Mouse (Mus musculus) megakaryocyte-erythroid progenitor cell, adult 5-6 weeks (primary cell): ENCODE measurements around the gene Cenpq. TPM values are rescaled to one million over a fixed set of nuclear protein-coding genes. Genes with fewer than 3 reads are reported as not detected.

ENCODE experiments used
- ATAC-seq: replicated peaks from 2 replicates; pipeline ENCODE4 v1.8.0; 2016; ENCODE audit warnings: mild to moderate bottlenecking, inconsistent platforms; ENCODE audit not compliant: severe bottlenecking, poor library complexity, low FRiP score, low TSS enrichment
- total RNA-seq, 2 experiments: library from RNA; stranded (forward) in 1 of 2; stranded (reverse) in 1 of 2; fragments of 200-1000, 215-1000 nt in 1 of 2; fragments of >200 nt in 1 of 2; fragmentation: Nextera tagmentation in 1 of 2; gene quantifications; 2 replicates each; pipeline ENCODE4 v1.2.3; 2014 to 2017

The Cenpq gene
- total RNA-seq (2014; fragmentation: Nextera tagmentation) (40.4 and 48.2 TPM in 2 replicates), total RNA-seq (2017) (63.6 and 67.0 TPM in 2 replicates)

DNA sequence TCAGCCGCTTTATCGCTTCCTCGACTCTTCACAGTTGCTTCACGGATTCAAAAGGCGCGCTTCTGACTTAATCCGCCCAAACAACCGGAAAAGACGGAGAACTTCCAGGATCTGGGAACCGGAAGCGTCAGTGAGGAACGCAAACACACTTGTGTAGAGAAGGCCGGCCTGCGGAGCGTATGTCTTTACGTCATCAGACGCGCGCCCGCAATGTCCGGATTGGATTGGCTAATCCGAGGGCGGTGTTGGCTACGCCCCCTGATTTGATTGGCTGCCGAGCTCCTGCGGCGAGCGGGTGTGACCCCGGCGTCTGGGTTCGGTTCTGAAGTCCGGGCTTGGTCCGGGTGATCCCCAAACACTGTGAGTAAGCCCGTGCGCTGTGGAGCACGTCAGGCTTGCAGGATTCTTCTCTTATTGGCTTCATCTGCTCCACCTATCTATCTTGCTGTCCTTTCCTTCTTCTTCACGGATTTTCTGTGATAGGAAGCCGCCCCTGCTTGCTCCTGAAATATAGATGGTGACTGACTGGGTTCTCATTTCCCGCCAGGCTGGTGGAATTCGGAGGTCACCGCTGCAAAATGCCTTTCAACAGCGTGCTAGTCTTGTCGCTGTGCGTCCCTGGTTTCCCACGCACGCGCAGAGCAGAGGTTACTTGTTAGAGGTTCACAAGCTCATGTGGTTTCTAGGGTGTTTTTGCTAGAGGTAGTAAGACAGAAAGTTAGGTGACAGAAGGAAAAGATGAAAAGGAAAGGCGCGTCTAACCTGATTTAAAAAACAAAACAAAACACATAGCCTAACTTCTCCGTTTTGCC lies at the start of gene Cenpq, which contains the start of gene Mut:
Gene Cenpq, minus strand, starts transcription at position 628 of the 812 bp plus-strand sequence.
Gene Mut, plus strand, starts transcription at position 266 of the 812 bp plus-strand sequence.
- ATAC-seq = peak; percentile 98

DNA sequence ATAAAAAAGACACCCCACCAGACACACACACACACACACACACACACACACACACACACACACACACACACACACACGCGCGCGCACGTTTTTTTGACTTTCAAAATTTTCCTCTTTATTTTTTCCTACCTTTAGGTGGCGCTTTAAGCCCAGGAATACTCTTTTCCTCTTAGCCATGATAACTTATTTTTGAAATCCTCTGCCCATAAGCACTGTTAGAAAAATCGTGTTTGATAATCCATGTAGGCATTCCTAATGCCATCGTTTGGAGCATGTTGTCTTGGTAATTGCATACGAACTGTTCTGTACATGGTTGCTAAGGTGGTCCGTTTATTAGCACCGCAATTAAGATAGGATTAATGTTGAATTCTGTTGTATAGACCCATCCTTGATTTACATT lies 43.1 kb upstream of the Cenpq start:
- no peak for ATAC-seq

DNA sequence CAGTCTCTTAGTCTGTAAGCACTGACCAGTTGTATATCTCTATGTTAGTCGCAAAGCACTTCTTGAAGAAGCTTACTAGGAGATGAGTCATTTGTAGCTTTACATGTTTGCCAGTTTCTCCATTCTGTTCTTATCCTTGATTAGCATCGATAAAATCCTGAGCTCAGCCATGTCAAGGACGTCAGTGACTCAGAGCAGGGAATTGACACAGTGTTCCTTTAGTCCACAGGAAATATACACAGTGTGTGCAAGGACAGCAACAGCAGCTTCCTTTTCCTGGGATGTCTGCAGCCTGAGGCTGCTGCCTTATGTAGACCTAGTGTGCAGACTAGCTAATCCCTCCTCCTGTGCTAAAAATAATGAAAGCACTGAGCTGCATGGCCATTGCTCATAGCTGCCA lies 13.7 kb upstream of the Cenpq start:
- no peak for ATAC-seq

DNA sequence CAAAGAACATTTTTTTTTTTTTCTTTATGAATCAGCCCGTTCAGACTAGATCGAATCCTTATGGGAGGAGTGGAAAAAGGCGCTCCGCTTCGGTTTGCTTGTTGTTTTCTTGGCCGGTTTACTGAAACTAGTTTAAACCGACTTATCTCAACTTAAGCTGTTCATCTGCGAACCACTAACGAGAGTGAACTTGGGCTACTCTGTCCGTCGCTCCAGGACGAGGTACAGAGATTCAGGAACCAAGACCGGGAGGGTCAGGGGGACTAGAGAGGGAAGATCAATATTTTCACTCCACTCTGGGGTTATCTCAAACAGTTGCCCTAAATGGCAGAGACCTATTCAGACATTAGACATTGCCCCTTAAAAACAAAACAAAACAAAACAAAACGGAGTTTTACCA lies 862 bp downstream of the Cenpq start:
- ATAC-seq = peak; percentile 20

DNA sequence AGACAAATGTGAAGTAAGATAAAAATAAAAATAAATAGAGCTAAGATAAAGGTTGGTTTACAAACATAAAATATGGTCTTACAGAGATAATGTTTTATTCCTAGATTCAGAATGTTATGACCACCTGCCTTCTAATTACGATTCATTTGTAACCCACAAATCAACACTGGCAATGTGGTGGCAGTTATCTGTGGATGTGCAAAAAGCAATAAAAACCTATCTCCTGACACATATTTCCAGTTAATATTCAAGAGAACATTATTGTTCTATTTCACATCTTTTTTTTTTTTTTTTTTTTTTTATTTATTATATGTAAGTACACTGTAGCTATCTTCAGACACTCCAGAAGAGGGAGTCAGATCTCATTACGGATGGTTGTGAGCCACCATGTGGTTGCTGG lies 19.3 kb downstream of the Cenpq start:
- ATAC-seq = no peak

DNA sequence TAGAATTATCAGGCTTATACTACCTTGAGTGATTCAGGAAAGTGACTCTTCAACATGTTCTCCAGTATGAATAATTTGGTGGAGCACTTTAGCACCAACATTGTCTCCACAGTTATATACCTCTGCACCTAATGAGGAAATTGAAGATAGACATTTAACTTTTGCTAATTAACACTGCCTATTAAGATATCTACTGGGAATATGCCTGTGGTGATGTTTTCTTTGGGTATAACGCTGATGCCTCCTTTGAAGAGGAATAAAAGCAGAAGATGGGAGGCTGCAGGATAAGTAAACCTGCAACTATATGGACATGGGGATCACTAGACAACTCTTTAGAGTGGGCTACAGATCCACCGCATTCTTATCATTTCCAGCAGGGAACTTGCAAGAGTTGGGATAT lies 20.6 kb downstream of the Cenpq start, which contains the start of gene Glyatl3:
Gene Glyatl3, minus strand, starts transcription at position 101 of the 400 bp plus-strand sequence.
- ATAC-seq = no peak

DNA sequence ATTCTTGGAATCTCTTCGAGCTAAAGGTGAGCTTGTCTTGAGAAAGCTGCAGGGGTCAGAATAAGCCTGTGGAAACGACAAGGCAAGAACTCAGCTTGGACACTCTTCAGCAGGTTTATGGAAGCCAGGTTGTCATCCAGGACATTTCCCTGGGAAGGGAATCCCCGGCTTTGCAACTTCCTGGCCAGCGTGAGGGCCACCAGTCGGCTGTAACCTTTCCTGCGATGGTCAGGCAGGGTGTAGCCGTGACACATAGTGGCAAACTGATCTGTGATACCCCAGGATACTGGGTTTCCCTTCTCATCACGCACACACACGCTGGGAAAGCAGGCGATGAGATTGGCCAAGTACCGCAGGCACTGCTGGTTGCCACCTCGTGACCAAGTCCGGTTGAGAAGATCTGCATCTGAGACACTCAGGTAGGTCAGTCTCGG lies 30.1 kb downstream of the Cenpq start:
- ATAC-seq = peak; percentile 47

DNA sequence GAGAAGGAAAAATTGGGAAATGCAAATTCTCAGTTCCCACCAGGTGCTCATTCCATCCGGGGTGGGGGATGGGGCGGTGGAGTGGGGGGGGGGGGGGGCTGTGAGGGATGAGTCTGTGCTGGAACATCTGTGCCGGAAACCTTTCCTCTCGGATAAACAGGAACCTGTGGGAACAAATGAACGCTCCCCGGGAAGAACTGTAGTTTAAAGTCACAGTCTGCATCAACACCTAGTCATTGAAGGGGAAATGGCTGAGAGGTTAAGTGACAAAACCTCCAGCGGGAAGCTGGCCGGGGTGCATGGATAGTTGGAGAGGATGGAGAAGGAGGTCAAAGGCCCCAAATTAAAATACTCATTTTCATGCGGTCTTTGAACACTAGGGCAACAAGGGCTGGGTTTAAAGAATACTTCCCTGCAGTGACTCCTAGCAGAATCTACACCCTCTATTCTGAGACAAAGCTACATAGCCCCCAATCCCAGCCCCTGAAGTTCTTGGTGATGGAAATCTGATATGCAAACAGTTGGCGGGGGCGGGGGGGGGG lies 30.7 kb downstream of the Cenpq start:
- ATAC-seq = no peak

DNA sequence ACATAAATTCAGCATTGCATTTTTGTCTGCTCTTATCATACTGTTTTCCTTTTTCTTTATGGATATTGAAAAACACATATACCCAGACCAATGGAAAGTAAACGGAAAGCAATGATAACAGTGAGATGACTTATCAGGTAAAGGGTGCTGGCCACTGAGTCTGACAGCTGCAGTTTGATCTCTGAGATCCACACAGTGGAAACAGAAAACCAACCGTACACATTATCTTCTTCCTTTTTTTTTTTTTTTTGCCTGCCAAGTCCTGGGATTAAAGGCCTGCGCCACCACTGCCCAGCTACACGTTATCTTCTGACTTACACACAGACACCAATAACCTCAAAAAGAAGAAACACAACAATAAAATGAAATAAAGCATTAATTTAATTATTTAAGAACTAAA lies 31.5 kb downstream of the Cenpq start:
- ATAC-seq = peak; percentile 69

DNA sequence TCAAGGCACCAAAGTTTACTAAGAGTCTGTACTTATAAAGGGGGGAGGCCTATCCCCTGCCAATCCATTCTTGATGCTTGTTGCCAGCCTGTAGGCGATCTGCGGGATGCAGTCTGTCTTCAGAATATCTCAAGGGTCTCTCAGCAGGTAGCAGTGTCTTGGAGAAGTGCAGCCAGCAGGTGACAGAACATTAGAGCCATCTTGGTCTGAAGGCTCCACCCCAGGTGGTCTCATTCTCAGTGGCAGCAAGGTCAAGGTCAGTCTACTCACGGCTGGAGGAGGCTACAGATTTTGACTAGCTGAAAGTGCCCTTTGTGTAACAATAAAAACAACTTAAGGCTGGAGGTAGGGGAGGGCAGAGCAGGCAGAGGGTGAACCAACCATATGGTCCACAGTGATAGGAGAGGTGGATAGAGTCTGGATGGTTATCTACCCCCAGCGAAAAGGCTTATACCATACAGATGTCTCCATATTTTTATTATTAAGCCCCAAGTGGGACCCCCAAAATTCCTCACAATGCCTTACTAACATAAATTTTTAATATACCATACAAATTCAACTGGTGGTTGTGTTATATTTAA lies 35.0 kb downstream of the Cenpq start:
- ATAC-seq = peak; percentile 60

DNA sequence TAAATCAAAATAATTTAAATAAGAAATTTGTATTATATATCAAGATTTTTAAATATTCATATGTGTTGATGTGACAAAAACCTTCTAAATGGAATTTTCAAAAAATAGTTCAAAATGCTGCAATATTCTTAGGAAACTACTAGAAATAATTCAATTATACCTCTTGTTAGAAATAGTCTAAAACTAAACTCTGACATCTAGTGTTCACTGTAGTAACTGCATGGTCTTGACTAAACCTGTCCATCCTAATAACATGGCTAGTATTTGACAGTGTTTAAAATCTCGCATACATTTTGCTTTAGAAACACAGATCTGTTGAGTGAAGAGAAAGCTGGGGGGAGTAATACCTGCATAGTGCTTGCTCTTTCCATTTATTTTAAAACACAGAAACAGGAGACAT lies 38.0 kb downstream of the Cenpq start:
- ATAC-seq = peak; percentile 74

DNA sequence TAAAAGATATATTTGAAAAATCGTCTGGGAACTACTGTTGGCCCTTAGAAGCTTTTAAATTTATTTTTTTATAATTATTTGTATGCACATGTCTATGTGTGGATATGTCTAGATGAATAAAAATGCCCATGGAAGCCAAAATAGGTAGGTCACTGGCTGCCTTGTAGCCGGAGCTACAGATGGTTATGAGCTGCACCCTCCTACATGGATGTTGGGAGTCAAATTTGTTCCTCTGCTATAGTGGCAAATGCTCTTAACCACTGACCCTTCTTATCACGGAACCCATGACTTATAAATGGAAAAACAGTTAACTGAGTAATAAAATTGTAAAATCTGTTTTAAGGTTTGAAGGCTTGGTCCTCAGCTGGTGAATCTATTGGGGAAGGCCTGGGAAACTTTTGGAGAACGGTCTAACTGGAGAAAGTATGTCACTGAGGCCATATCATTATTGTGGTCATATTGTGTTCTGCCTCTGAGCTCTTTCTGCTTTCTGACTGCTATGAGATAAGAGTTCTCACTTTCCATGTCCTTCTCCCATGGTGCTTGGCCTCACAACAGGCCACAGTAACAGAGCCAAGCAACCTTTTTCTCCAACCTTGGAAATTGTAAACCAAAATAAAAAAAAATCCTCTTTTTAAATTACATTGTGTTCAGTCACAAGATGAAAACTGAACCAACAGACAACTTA lies 46.9 kb downstream of the Cenpq start:
- peak; percentile 95 for ATAC-seq

DNA sequence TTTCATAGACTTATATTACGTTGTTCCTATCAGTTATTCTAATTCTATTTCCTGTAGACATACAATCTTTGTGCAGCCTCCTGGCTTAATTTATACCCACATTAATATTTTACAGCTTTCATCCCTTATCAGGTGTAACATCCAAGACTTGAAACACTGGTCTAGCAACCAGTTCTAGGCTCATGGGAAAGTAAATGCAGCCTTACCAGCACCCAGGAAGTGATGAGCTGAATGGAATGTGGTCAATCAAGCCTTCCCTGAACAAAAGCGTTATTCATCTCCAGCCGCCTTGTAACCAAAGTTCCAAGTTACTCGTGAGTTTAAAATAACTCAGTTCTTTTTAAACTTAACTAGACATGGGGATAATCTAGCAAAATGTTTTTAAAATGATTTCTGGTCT lies 49.7 kb downstream of the Cenpq start:
- no peak for ATAC-seq

DNA sequence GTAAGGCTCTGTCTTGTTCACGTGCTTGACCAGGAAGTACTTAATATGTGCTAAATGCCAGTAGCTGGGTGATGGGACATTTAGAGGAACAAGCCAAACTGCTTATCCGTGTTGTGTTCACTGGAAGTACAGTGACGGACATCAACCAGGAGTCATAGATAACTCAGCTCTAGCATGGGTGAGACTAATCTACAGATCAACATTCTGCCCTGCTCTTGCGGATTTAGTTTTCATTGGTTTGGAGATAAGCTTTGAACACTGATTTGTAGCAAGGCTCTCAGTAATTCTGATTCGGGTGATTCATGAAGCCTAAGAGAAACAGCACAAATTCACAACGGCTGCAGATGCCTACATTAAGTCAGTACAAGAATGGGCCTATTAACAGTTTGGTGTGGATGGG lies 52.7 kb downstream of the Cenpq start:
- ATAC-seq = no peak

DNA sequence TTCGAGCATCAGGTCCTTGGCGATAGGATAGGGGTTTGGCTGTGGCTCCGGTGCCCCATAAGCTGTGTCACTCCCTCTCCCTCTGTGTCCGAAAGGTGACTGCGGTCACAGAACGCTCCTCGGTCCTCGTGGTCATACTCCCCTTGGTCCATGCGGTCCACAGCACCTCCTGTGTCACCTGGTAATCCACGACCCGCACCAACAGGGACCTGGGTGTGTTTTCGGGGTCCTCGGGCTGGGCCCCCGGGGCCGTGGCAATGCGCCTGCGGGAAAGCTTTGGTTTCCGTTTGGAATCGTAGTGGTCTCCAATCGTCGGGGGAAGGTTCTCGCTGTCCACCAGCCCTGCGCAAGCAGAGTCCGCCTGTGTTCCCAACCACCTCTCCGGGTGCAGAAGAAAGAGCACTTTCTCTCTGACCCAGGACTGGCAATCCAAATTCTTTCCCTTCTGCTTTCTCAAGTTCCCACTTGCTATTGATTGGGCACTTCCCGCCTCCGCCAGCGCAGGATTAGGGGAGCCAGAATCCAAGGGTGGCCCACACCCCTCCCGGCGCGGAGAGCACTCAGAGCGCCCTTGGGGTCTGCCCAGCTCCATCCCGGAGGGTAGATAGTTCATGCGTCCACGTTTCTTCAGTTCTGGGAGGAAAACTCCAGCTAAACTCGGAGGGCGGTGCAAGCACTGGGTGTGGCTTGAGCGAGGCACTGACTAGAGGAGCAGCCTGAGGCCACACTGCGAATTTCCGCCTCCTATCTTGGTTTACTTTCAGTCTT lies 54.7 kb downstream of the Cenpq start, which contains the start of gene 9130008F23Rik:
Gene 9130008F23Rik, minus strand, starts transcription at position 636 of the 768 bp plus-strand sequence.
- ATAC-seq = peak; percentile 84

DNA sequence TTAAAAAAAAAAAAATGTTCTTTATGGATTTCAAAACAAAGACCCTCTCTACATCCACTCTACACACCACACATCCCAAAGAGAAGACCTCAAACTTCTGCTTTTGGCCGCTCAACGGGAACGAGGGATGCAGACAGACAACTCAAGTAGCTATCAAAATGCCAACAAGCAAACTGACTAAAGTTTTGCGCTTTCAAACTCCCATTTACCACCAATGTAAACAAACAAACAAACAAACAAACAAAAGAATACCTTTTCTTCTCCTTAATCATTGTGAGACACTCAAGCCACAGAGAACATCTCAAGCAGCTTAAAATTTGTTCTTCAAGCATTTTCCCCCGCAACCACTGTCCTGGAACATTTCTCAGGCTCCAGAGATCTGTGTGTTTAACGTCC lies 55.3 kb downstream of the Cenpq start:
- no peak for ATAC-seq

DNA sequence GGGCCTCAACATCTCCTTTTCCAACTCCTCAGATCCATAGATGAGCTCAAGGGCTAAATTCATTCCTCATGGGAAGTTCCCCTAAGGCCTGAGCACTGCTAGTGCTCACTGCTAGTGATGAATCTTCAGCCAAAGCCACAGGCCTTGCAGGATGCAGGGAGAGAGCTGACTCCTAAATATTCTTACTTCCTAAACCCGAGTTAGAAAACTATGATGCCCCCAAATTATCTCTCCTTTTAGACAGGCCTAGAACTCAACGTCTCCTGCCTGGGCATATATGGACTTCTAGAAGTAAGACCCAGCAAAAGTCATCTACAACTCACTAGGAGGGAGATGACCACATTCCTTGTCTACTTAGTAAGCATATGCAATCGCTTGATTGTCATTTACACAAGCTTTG lies 57.1 kb downstream of the Cenpq start:
- ATAC-seq = no peak

DNA sequence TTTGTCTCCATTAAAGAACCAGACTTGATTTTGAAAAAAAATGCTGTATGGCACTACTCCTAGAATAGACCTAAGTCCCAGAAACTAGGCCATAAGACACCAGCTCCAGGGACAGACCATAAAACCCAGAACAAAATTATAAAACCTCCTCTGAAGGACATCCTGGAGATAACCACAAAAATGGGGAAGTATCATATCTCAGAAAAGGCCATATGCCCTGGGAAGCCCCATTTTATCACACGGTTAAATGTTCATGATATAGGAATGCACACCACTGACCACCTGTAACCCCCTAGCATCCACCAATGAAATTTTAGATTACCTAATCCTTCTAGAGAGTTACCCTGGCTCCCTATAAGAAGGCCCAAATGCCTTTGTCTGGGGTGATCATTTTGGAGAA lies 59.3 kb downstream of the Cenpq start:
- ATAC-seq = no peak

DNA sequence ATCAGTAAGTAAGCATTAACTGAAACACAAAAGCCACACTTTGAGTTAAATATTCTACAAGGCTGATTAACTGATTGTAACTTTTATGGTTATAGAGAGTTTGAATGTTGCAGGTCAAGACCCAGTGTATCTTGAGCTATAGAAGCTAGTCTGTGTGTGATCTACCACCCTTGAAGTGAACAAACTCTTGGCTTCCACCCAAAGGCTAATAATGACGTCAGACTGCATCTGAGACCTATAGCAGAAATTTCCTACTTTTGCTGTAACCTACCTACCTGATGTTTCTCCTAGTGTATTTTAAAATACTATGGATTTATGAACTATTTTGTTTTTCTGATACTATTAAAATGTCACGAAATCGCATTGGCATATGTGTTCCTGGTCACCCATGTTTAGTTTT lies 60.1 kb downstream of the Cenpq start:
- no peak for ATAC-seq
